Mouse (Mus musculus) kidney, postnatal 10 days (tissue): ENCODE results near the gene Il20ra.
A peak's percentile ranks its signal among the peaks of the same experiment; 100 is the strongest.
"Not testable (repeated sequence)": the region's sequence is repeated elsewhere in the genome, so short reads cannot be mapped to it uniquely, and the experiment has no call there.

ENCODE experiments used
- DNase-seq: peaks from one replicate; pipeline ENCODE4 v3.0.0; 2021; ENCODE audit warnings: mixed read lengths

Il20ra gene

DNA sequence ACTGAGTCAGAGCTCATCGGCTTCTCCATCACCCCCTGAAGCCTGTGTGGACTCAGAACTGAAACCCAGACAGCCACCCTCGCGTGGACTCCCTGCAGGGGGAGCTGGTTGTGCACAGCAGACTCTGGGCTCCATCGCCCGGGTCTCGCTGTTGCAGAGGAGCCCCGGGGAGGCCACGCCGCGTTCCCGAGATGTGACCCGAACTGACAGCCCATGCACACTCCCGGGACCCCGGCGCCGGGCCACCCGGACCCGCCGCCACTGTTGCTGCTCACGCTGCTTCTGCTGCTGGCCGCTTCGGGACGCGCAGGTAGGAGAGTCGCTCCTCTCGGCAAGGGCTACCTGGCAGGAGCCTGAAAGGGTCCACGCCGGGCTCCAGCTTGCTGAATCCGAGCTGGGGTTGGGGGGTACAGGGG is at the start of gene Il20ra:
TSS of gene Il20ra (plus strand) at position 150 of the 416 bp plus-strand sequence.
- peak; percentile 70 for DNase-seq

DNA sequence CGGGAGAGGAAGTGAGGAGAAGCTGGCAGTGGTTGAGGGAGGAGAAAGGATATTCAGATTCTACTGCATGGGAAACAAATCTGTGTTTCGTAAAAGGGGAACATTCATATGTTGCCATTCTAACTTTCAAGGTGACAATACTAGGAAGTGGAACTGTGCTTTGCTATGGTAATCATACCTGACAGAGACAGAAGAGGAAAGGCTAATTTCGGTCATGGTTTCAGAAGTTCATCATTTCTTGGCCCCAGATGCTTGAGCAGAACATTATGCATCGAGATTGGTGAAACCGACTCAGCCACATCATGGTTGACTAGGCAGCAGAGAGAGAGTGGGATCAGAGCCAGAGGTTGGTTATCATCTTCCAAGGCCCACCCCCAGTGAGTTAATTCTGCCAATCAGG is 43.4 kb upstream of the Il20ra start:
- no peak for DNase-seq

DNA sequence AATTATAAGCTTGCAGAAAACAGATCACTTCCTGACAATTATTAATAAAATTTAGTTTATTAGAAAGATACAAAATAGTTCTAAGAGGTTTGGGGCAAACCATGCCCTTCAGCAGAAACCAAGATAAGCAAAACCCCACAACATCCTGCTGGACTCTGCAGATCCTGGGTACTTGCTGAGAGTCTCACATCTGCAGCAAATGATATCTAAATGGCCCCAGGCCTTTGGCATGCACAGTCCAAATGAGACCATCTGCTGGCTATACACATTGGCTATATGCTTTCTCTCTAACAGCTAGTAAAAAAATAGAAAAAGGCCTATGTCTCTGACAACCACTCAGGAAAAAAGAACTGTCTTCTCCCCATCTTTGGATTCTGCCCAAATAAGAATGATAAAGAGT is 40.4 kb upstream of the Il20ra start:
- no peak for DNase-seq

DNA sequence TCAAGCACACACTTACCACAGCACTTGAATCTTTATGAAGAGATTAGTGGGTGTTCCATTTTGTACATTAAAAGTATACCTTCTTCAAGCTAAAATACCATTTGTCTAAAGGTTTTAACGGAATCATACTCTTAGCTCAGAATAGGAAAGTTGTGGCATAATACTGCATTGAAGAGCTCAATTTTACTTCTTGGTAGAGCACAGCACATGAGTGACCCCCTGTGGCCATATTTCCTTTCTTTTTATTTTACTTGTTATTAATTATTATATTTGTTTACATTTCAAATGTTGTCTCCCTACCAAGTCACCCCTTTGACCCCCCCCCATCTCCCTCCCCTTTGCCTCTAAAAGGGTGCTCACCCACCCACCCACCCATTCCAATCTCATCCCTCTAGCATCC is 39.2 kb upstream of the Il20ra start:
- DNase-seq: no peak

DNA sequence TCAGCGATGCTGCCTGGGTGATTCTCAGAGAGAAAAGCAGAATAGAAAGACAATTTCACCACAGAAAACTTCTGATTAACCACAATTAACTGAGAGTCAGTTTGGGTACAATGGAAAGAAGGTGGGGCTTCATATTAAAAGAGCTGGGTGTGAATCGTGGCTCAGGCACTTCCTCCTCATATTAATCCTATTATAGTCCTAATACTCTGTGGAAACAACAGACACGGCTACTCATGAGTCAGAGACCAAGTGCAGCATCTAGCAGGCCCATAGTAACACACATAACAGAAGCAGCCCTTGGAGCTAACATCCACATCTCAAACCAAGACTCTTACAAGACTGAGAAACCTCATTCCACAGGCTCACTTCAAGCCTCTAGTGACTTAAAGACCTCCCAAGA is 24.7 kb upstream of the Il20ra start:
- no peak for DNase-seq

DNA sequence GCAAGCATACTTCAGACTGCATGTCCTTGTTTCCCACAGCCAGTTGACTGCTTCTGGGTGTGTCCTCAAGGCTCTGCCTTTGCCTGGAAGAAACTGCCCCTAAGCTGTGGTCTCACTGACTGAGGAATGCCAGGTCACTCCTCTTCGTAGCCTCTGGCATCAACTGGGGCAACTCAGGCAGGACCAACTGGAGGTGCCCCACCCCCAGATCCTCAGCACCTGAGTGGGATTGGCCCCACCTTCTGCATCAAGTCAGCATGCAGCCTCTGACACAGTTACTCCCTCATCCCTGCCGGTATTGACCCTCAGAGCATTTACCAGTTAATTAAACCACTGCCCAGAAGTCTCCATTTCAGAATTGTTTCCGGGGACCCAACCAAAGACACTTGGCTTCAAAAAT is 21.1 kb upstream of the Il20ra start:
- DNase-seq: no peak

DNA sequence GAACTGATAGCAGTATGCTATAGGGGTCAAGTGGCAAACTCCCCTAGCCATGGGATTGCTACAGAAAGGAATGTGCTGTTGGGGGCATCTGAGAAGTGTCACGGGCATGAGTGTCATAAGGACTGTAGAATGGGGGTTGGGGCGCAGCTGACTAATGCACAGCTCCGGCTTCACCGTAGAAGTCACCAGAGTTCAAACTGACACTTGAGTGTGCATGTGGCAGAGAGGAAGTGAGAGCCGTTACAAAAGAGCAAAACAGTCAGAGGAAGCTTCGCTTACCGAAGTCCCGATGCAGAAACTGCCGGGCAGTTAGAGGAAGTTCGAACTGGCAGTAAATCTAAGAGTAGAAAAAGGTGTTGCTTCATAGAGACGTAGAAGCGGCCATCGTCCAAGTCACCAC is 20.6 kb upstream of the Il20ra start:
- peak; percentile 7 for DNase-seq

DNA sequence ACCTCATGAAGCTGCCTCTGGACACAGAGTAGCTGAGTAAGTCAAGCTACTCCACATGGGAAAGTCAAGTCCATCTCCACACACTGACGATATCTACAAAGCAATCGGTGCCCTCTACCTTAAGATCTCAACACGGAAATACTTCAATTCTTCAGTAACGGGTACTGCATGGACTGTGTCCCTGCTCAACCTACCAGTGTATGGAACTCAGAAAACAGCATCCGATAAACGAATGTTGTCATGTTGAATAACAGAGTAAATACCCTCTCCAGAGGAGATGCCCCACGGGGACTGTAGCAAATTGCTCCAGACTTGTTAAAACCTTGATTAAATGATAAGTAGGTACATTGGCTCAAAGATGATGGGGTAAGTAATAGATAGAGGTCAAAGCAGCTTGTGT is 20.0 kb upstream of the Il20ra start:
- no peak for DNase-seq

DNA sequence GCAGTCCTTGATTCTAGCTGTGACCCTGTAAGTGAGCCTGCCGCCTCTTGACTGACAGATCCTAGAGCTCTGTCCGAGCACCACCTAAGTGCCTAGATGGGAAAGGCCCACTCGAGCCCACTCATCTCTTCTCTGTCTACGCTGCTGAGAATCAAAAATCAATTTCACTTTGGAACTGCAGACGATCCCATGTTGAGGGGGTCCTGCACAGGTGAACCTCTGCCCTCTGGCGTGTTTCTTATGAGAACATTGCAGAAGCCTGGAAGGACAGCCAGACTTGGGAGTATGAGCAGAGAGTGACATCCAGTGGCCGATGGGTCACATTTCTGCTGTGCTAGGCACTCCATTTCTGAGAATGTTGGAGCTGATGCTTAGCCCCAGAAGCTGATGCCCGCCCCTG is 19.4 kb upstream of the Il20ra start:
- peak; percentile 53 for DNase-seq

DNA sequence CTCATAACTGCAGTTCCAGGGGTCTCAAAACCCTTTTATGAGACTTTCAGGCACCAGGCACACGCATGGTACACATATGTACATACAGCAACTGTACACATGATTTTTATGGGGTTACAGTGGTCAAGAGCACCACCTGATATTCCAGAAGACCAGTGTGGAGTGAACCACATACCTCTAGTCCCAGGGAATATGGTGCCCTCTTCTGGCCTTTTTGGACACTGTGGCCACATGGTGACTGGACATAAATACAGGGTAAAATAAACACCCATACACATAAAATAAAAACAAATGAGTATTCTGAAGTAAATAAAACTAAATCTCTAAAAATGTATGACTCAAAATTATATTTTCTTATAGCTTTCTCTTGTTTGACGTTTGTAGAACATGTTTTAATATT is 18.7 kb upstream of the Il20ra start:
- peak; percentile 33 for DNase-seq

DNA sequence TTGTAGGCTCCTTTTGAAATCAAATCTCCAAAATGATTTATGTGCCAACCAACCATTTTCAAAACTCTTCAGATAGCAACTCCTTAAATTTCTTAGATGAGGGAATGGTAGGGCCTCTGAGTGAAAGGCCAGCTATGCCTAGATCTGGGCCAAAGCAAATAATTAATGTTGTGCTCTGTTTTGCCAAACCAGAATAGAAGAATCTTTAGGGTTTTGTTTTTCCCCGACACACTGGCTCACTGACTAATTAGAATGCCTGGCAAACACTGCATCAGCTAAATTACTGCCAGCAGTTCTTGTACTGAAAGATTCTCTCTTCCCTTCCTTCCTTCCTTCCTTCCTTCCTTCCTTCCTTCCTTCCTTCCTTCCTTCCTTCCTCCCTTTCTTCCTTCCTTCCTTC is 13.0 kb upstream of the Il20ra start:
- no peak for DNase-seq

DNA sequence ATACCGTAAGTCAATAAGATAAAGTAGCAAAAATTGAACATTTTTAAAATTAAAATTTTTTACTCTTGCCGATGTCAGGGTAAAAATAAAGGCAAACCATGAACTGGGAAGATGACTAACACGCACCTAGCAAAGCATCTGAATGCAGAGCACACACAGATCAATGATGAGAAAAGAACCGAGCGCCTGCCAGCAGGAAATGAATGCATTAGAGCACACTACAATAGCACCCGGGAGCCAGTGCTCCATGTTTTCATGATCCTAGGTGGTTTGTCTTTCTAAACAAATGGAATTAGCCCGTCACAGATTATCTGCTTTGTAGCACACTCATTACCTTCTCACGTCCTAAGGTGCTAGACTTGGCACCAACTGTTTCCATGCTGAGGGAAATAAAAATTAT is 7.9 kb upstream of the Il20ra start:
- DNase-seq: no peak

DNA sequence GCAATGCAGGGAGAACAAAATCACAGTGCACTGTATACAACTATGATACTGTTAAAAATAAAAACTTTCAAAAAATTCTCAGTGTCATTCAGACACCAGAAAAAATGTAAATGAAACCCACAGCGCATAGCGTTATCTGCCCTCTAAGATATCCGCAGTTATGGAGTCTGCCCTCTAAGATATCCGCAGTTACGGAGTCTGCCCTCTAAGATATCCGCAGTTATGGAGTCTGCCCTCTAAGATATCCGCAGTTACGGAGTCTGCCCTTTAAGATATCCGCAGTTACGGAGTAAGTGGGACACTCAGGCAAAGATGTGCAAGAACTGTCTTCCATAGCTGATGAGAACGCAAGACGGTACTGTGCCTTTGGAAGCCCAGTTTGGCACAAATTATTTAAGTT is 4.6 kb upstream of the Il20ra start:
- DNase-seq: no peak

DNA sequence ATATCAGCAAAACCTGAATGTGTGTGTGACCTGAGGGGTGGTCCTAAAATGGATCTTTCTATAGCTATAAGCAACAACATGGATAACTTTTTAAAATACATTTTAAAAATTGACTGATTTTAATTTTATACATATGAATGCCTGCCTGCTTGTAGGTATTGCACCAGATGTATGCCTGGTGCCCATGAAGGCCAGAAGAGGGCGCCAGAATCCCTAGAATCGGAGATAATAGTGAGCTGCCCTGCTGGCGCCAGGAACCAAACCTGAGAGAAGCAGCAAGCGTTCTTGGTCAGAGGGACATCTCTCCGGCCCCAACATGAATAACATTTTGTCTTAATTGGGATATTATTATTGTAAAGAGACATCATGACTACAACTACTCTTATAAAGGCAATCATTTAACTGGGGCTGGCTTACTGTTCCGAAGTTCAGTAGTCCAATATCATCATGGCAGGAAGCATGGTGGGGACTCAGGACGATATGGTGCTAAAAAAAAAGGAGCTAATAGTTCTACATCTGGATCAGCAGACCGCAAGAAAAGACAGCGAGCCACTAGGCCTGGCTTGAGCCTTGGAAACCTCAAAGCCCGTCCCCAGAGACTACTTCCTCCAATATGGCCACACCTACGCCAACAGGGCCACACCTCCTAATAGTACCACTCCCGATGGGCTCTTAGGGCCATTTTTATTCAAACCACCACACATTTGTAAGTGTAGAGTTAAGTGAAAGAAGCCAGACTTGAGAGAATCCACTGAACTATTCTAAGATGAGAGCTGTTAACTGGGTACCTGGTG is 3.9 kb upstream of the Il20ra start:
- peak; percentile 34 for DNase-seq

DNA sequence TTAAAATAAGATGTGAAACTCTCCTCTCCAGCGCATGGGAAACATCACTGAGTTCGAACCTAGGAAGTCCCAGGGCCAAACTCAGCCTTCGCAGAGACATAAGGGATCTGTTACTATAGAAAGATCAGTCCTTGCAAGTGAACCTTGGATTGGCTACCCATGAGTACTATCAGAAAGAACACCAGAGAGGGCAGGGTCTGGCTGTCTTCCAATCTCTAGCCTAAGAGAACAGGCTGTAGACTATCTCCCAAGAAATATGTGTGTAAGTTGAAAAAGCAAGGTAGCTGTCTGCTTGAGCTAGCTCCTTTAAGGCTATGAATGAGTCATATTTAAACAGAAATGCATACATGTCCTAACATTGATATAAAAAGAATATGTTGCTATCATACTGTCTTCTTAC is 1.4 kb upstream of the Il20ra start:
- DNase-seq: no peak

DNA sequence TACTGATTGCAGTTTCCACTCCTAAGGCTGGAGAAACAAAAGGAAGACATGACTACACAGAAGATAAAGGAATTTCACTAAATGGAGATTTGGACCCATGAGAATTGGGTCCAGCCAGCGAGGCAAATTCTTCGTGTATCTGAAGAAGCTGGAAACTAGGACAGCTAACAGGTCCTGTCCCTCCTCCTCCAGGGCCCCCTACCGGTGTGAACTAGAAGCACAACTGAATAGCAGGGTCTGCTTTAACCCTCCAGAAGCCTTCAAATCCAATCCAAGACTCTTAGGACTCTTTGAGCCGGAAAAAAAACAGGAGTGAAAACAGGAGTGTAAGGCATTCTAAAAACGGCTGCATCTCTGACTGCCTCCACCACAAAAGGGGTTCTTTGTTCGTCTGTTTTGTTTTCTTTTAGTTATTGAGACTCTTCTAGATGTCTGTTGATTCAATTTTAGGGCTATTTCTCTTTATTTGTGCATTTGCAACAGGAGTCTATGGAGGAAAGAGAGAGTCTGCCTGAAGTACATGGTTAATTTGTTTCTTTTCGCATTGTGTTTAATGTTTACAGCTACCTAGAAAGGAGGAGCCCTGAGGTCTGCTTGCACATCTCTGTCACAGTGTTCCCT is 709 bp upstream of the Il20ra start:
- DNase-seq: peak; percentile 12

DNA sequence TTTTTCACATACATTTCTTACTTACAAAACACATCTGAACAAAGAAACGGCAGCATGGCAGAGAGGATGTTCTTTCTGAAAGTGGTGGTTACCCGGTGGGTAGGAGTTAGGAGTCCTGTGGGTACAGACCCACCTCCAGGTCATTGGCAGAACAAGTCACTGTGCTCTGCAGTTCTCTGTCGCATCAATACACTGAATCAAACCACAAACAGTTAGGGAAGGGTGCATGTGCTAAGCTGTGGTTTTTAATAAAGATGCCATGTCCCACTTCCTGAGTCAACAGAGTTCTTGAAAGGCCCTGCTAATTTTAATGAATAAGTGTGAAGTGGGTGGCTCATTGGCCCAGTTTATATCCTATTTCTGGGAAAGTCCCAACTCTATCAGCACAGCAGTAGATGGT is 6.3 kb downstream of the Il20ra start:
- no peak for DNase-seq

DNA sequence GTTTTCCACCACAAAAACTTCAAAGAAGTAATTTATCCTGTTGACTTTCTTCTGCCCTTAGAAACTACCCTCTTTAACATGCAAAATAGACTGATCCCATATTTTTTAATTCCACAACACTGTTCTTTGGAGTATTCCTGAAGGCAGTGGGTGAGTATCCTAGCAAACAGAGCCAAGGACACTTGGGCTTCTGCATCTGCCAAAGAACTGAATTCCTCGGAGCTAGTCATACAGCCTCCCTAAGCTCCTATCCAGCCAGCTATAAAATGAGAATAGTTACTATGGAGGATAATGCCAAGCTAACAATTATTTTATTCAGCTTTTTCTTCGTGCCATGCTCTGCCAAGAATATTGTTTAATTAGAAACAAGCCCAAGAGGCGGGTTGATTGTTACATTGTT is 9.9 kb downstream of the Il20ra start:
- DNase-seq: no peak

DNA sequence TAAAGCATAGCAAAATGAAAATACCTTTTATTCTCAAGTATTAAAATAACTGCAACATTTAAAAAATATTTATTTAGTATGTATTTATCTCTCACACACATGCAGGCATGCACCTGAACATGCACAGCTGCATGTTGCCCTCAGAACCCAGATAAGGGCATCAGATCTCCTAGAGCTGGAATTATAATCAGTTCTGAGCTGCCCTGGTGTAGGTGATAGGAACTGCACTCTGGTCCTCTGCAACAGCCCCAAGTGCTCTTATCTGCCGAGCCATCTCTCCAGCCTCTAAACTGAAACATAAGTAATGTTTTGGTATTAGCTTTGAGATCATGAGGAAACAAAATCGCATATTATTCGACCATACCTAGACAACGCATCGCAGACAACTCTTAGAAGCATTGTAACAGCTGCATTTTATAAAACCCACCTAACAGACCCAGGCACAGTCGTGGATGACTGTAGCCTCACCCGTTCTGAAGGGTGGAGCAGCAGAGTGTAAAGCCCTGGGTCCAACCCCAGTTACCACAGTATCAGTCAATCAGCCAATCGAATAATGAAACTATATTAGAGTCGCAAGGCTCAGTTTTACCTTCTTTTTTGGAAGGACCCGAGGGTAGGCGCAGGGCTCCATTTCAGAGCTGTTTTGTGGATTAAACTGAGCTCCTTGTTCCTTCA is 11.9 kb downstream of the Il20ra start:
- no peak for DNase-seq

DNA sequence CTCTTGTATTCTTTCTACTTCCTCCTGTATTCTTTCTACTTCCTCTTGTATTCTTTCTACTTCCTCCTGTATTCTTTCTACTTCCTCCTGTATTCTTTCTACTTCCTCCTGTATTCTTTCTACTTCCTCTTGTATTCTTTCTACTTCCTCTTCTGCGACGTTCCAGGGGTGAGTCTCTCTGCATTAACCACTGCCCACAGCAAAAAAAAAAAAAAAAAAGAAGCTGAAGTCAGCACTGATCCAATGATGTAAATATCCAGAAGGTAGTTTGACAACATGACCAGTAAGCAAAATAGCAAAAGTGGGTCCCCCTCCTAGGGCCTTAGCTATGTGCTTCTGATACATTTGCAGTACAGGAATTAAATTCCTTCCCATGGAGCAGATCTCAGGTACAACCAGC is 26.1 kb downstream of the Il20ra start:
- DNase-seq: not testable (repeated sequence)

DNA sequence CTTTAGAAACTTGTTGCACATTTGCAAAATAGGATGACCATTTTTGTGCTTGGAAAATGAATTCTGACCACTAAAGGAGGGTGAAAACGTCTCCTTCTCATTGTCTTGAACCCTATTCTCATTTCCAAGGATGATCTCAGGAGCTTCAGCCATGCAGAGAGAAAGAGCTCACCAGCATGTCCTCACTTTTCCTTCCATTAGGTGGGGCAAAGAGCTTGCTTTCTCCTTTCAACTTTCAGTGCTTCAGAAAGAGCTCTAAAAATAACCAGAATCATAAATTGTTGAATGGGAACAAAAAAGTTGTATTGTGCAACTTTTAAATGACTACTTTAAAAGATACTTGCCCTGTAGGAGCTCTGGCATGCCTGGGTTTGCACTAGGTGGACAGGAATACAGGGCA is 33.3 kb downstream of the Il20ra start:
- no peak for DNase-seq

DNA sequence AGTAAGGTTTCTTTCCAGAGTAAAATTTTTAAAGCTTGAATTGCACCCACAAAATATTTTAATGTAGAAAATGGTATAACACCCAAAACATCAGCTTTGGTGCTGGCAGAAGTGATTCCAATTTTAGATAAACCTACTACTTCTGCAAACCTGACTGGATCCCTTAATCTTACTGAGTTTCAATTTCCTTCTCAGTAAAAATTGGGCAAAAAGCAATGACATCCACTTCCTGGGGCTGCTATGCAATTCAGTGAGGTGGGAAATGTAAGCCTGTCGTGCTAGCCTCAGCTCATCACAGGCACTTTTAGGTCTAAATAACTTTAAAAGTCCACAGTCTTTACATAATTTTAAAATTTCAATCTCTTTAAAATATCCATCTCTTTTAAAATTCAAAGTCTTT is 33.8 kb downstream of the Il20ra start:
- no peak for DNase-seq

DNA sequence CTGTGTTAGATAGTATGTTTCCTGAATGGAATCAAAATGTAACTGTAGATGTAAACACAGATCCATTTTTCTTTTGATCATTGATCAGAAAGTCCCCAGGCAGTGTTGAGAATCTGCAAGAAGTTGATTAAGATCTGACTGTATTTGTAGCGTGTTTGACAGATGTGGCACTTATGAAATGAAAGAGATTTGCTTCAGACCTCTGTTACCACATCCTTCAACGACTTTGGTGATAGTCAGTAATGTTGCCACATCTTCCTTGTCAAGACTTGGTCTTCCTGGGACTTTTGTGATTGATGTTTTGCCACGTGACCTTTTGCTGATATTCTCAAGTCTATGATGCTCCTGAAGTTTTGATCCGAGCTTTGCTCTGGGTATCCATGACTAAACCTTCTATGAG is 35.3 kb downstream of the Il20ra start:
- no peak for DNase-seq

DNA sequence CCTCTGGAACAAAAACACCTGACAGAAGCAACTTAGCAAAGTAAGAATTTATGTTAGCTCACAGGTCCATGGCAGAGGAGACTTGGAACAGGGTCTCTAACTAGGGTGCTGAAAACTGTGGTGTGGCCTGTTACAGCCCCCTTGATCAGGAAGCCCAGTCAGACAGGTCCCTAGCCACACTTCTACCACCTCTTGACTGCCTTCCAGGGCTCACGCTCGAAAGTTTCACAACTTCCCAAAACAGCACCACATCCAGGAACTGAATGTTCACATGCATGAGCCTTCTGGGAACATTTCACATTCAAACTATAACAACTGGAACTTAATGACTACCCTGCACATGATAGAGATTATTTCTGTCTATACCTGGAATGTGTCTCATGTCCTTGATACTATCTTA is 53.1 kb downstream of the Il20ra start:
- DNase-seq: no peak
